Mouse (Mus musculus): ENCODE results near the gene Abi2.
"Not testable (repeated sequence)": the region's sequence is repeated elsewhere in the genome, so short reads cannot be mapped to it uniquely, and the experiment has no call there.

Abi2 gene

GRCm38 (mm10) chr1:60409168-60409828 is at the start of gene Abi2:
Gene Abi2, plus strand, starts transcription at chr1:60409619.
- DNase-seq (ENCODE audit: low read depth, low spot score) = peak; percentile 94

GRCm38 (mm10) chr1:60361626-60362025 is 47.8 kb upstream of the Abi2 start:
- no peak for DNase-seq (ENCODE audit: low read depth, low spot score)

- DNase-seq (ENCODE audit: low read depth, low spot score) = no peak
These were observed 32.9 kb upstream of the Abi2 start for GRCm38 (mm10) chr1:60376556-60376955.

- no peak for DNase-seq (ENCODE audit: low read depth, low spot score)
These were observed 27.5 kb upstream of the Abi2 start for GRCm38 (mm10) chr1:60381910-60382309.

- no peak for DNase-seq (ENCODE audit: low read depth, low spot score)
These were observed 4.6 kb upstream of the Abi2 start for GRCm38 (mm10) chr1:60404848-60405247.

- peak; percentile 4 for DNase-seq (ENCODE audit: low read depth, low spot score)
These were observed 785 bp upstream of the Abi2 start for GRCm38 (mm10) chr1:60408501-60409167.

- no peak for DNase-seq (ENCODE audit: low read depth, low spot score)
These were observed 754 bp downstream of the Abi2 start for GRCm38 (mm10) chr1:60409928-60410817.

- DNase-seq (ENCODE audit: low read depth, low spot score) = no peak
These were observed 7.3 kb downstream of the Abi2 start for GRCm38 (mm10) chr1:60416724-60417123.

- DNase-seq (ENCODE audit: low read depth, low spot score) = no peak
These were observed 14.5 kb downstream of the Abi2 start for GRCm38 (mm10) chr1:60423882-60424281.

GRCm38 (mm10) chr1:60428341-60428740 is 18.9 kb downstream of the Abi2 start:
- DNase-seq (ENCODE audit: low read depth, low spot score) = no peak

GRCm38 (mm10) chr1:60428932-60429331 is 19.5 kb downstream of the Abi2 start:
- peak; percentile 20 for DNase-seq (ENCODE audit: low read depth, low spot score)

- DNase-seq (ENCODE audit: low read depth, low spot score) = no peak
These were observed 22.1 kb downstream of the Abi2 start for GRCm38 (mm10) chr1:60431531-60431930.

GRCm38 (mm10) chr1:60432497-60432896 is 23.1 kb downstream of the Abi2 start:
- DNase-seq (ENCODE audit: low read depth, low spot score) = no peak

- DNase-seq (ENCODE audit: low read depth, low spot score) = not testable (repeated sequence)
These were observed 32.0 kb downstream of the Abi2 start for GRCm38 (mm10) chr1:60441438-60441837.

GRCm38 (mm10) chr1:60447067-60447466 is 37.6 kb downstream of the Abi2 start:
- DNase-seq (ENCODE audit: low read depth, low spot score) = no peak

GRCm38 (mm10) chr1:60449896-60450295 is 40.5 kb downstream of the Abi2 start:
- no peak for DNase-seq (ENCODE audit: low read depth, low spot score)

- no peak for DNase-seq (ENCODE audit: low read depth, low spot score)
These were observed 51.2 kb downstream of the Abi2 start for GRCm38 (mm10) chr1:60460623-60461022.

GRCm38 (mm10) chr1:60469491-60469890 is 60.1 kb downstream of the Abi2 start:
- no peak for DNase-seq (ENCODE audit: low read depth, low spot score)

- no peak for DNase-seq (ENCODE audit: low read depth, low spot score)
These were observed 61.1 kb downstream of the Abi2 start for GRCm38 (mm10) chr1:60470541-60470940.

- DNase-seq (ENCODE audit: low read depth, low spot score) = no peak
These were observed 72.1 kb downstream of the Abi2 start for GRCm38 (mm10) chr1:60481561-60481960.

- DNase-seq (ENCODE audit: low read depth, low spot score) = no peak
These were observed 73.5 kb downstream of the Abi2 start for GRCm38 (mm10) chr1:60482881-60483280.

GRCm38 (mm10) chr1:60485649-60486048 is 76.2 kb downstream of the Abi2 start:
- DNase-seq (ENCODE audit: low read depth, low spot score) = no peak

Measured in retina, postnatal 7 days (tissue).